Mouse (Mus musculus): Measurements from ENCODE around the gene Pskh1. TPM values are rescaled to one million over a fixed set of nuclear protein-coding genes. Genes with fewer than 3 reads are reported as not detected.

The Pskh1 gene
- polyA plus RNA-seq, 1 experiment: 14.4 TPM

DNA sequence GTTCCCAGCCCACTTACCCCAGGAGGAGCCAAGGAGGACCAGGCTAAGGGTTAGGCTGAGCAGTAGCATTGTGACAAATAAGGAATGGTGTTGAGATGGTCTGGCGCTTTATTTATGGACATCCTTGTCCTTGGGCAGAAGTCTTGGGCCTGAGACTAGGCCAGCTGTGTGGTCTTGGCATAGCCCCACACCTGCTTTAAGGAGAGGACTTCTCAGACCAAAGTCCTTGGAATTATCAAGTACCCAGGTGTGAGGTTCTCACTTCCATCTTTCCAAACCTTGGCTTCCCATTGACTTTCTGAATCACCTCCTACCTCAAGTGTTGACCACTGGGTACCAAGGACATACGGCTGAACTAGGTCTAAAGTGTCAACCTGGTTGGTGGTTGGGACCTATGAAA lies 33.5 kb downstream of the Pskh1 start, which contains the start of gene Ctrl:
TSS of gene Ctrl (minus strand) at position 101 of the 400 bp plus-strand sequence.
- Histone ChIP-seq H3K79me2 (ENCODE audit: control insufficient read depth, insufficient read depth) (no peaks in the 10 kb centered on the region), H3K36me3 (ENCODE audit: control insufficient read depth, insufficient read depth) (peaks cover 3% of the 10 kb centered on the region)

GRCm38 (mm10) chr8:105935105-105935504 lies 34.9 kb downstream of the Pskh1 start:
- H3K79me3 ChIP-seq (ENCODE audit: low read depth): peaks cover 2% of the 10 kb centered on the region
- no peak overlapping the region for H3K4me3 ChIP-seq (ENCODE audit: insufficient read depth, poor library complexity, severe bottlenecking)
- TF ChIP-seq MYOD1 (IDR thresholded peaks at IDR 0.05; ENCODE audit: control insufficient read depth, insufficient read length, low read depth) (no peak), MAX (IDR thresholded peaks at IDR 0.05) (no peak), CTCF (IDR thresholded peaks at IDR 0.05; ENCODE audit: control insufficient read depth, insufficient read depth, insufficient read length) (no peak)
- H3ac ChIP-seq (ENCODE audit: control insufficient read depth, insufficient read length, low read depth): no peak overlapping the region
- H3K27me3 ChIP-seq (ENCODE audit: control insufficient read depth, insufficient read depth, insufficient read length): no peaks in the 10 kb centered on the region
- peaks cover 9% of the 10 kb centered on the region for H3K36me3 ChIP-seq (ENCODE audit: control insufficient read depth, insufficient read depth)
- H3K79me2 ChIP-seq (ENCODE audit: control insufficient read depth, insufficient read depth): no peaks in the 10 kb centered on the region

More for the DNA sequence above, 33.5 kb downstream of the Pskh1 start, which contains the start of gene Ctrl:
- Histone ChIP-seq H3K79me3 (ENCODE audit: low read depth) (peaks cover 2% of the 10 kb centered on the region), H3K4me3 (ENCODE audit: insufficient read depth, poor library complexity, severe bottlenecking) (no peak within 1 kb of the TSS), H3K27me3 (ENCODE audit: control insufficient read depth, insufficient read depth, insufficient read length) (no peaks in the 10 kb centered on the region), H3ac (ENCODE audit: control insufficient read depth, insufficient read length, low read depth) (no peak within 1 kb of the TSS)
- TF ChIP-seq CTCF (IDR thresholded peaks at IDR 0.05; ENCODE audit: control insufficient read depth, insufficient read depth, insufficient read length): no peak
- no peak for TF ChIP-seq MYOG (IDR thresholded peaks at IDR 0.05; ENCODE audit: control insufficient read depth, extremely low read depth, insufficient read length)
- no peak for TF ChIP-seq MYOD1 (IDR thresholded peaks at IDR 0.05; ENCODE audit: control insufficient read depth, insufficient read length, low read depth)
- no peak for TF ChIP-seq MAX (IDR thresholded peaks at IDR 0.05)
- no peak for TF ChIP-seq CEBPB (IDR thresholded peaks at IDR 0.05; ENCODE audit: low read depth)
- TF ChIP-seq USF1 (IDR thresholded peaks at IDR 0.05; ENCODE audit: low read depth): no peak
- no peak for TF ChIP-seq FOSL1 (IDR thresholded peaks at IDR 0.05; ENCODE audit: insufficient read depth, low read length, poor library complexity, severe bottlenecking)

DNA sequence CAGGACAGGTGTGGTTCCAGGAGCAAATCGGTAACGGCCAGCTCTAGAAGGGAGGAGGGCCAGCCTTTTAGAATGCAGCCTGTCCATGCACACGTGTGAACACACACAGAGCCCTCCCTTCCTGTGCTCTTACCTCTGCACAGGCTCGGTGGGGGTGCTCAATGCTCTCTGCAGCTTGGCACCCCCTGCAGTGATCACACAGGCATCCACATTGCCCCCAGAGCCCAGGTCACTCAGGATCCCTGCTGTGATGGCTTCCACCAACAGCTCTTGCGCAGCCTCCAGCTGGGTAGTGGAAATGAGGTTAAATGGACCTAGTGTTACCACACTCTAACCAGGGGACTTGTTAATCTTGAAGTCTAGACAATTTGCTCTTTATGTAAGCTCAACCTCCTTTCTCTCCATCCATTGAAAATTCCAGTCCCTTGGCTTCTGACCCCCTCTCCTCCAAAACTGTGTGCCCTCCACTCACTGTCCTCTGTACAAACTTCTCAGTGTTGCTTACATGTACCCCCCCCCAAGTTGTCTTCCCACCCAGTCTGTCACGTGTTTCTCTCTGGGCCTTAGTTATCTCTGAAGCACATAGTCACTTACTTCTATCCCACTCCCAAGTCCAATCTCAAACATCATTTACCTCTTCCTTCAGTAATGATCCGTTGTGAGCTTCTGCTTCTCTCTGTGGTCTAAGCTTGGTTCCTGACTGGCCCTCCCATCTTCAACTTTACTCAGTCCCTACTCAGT lies 35.8 kb downstream of the Pskh1 start:
- Histone ChIP-seq H3K4me3 (ENCODE audit: insufficient read depth, poor library complexity, severe bottlenecking) (peak overlapping the region; percentile 71), H3K79me2 (ENCODE audit: control insufficient read depth, insufficient read depth) (no peaks in the 10 kb centered on the region)
- no peak for TF ChIP-seq CTCF (IDR thresholded peaks at IDR 0.05; ENCODE audit: control insufficient read depth, insufficient read depth, insufficient read length)
- no peak for TF ChIP-seq MYOD1 (IDR thresholded peaks at IDR 0.05; ENCODE audit: control insufficient read depth, insufficient read length, low read depth)
- TF ChIP-seq MAX (IDR thresholded peaks at IDR 0.05): no peak
- no peak for TF ChIP-seq FOSL1 (IDR thresholded peaks at IDR 0.05; ENCODE audit: insufficient read depth, low read length, poor library complexity, severe bottlenecking)
- TF ChIP-seq USF1 (IDR thresholded peaks at IDR 0.05; ENCODE audit: low read depth): no peak
- no peak for TF ChIP-seq CEBPB (IDR thresholded peaks at IDR 0.05; ENCODE audit: low read depth)
- no peak for TF ChIP-seq MYOG (IDR thresholded peaks at IDR 0.05; ENCODE audit: control insufficient read depth, extremely low read depth, insufficient read length)

DNA sequence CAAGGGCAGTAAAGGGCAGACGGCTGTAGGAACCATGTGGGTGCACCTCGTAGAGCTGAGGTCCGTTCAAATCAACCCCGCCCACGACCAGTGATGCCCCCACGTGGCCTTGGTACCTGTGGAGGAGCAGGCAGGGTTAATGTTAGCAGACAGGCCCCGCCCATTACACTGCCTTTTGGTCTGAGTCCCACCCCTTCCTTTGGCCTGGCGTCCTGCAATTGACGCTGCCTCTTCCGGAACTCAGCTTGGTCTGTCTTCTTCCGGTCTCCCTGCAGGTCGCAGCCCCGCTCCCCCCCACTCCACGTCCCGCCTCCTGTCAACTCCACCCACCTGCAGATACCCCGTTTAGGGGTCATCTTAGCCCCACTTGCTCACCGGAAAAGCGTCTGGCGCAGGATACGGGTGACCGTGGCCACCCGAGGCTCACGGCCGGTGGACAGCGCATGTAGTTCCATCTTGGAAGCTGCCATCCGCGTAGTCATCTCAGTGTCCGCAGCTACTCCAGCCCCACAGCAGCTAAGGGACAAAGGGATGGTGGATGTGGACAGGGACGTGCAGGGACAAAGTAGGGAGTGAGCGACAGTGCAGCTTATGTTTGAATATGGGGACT lies 36.7 kb downstream of the Pskh1 start:
- H3ac ChIP-seq (ENCODE audit: control insufficient read depth, insufficient read length, low read depth): peak overlapping the region; percentile 79
- no peak for TF ChIP-seq MYOG (IDR thresholded peaks at IDR 0.05; ENCODE audit: control insufficient read depth, extremely low read depth, insufficient read length)
- TF ChIP-seq USF1 (IDR thresholded peaks at IDR 0.05; ENCODE audit: low read depth): peak; percentile 71
- TF ChIP-seq MAX (IDR thresholded peaks at IDR 0.05): peak; percentile 90
- no peak for TF ChIP-seq CEBPB (IDR thresholded peaks at IDR 0.05; ENCODE audit: low read depth)
- TF ChIP-seq FOSL1 (IDR thresholded peaks at IDR 0.05; ENCODE audit: insufficient read depth, low read length, poor library complexity, severe bottlenecking): no peak
- H3K79me2 ChIP-seq (ENCODE audit: control insufficient read depth, insufficient read depth): no peaks in the 10 kb centered on the region
- peak overlapping the region; percentile 71 for H3K4me3 ChIP-seq (ENCODE audit: insufficient read depth, poor library complexity, severe bottlenecking)
- H3K27me3 ChIP-seq (ENCODE audit: control insufficient read depth, insufficient read depth, insufficient read length): no peaks in the 10 kb centered on the region
- peaks cover 24% of the 10 kb centered on the region for H3K36me3 ChIP-seq (ENCODE audit: control insufficient read depth, insufficient read depth)
- peaks cover 2% of the 10 kb centered on the region for H3K79me3 ChIP-seq (ENCODE audit: low read depth)

More for the DNA sequence above, 35.8 kb downstream of the Pskh1 start:
- Histone ChIP-seq H3K79me3 (ENCODE audit: low read depth) (peaks cover 2% of the 10 kb centered on the region), H3K36me3 (ENCODE audit: control insufficient read depth, insufficient read depth) (peaks cover 14% of the 10 kb centered on the region), H3ac (ENCODE audit: control insufficient read depth, insufficient read length, low read depth) (no peak overlapping the region), H3K27me3 (ENCODE audit: control insufficient read depth, insufficient read depth, insufficient read length) (no peaks in the 10 kb centered on the region)

DNA sequence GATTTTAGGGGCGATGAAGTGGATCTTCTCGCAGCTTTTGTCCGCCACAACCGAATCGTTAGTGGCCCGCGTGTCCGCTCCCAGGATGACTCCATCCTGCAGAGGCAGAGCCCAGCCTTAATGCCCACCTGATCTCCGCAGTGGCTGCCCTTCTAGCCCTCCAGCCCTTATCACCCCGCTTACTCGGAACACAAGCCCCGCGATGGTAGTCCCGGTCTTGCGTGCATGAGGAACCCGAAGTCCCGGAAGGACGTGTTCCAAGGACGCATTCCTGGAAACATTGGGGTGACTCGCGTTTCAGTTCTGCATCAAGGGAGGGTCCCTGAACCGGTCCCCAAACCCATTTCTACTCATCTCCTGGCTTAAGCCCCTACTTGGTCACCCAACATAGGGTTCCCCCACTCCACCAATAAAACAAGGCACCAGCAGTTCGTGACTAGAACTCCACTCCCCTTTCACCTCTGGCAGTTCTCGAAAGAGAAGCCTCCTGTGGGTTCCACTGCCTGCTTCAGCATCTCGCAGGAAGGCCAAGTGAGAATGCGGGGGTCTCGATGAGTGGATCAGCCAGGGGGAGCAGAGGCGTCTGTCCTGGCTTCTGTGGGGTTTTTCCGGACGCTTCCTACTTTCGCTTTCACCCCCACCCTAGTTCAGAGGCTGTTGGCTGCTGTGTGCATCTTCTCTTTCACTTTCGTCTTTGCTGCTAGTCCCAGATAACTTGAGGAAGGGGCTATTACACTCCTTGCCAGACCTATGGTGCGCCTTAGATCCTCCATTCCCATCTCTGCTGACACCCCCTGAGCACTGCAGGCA lies 37.5 kb downstream of the Pskh1 start:
- H3ac ChIP-seq (ENCODE audit: control insufficient read depth, insufficient read length, low read depth): peak overlapping the region; percentile 79
- no peak for TF ChIP-seq MAX (IDR thresholded peaks at IDR 0.05)
- TF ChIP-seq CTCF (IDR thresholded peaks at IDR 0.05; ENCODE audit: control insufficient read depth, insufficient read depth, insufficient read length): no peak
- no peak for TF ChIP-seq FOSL1 (IDR thresholded peaks at IDR 0.05; ENCODE audit: insufficient read depth, low read length, poor library complexity, severe bottlenecking)
- no peak for TF ChIP-seq CEBPB (IDR thresholded peaks at IDR 0.05; ENCODE audit: low read depth)
- TF ChIP-seq MYOD1 (IDR thresholded peaks at IDR 0.05; ENCODE audit: control insufficient read depth, insufficient read length, low read depth): no peak
- TF ChIP-seq MYOG (IDR thresholded peaks at IDR 0.05; ENCODE audit: control insufficient read depth, extremely low read depth, insufficient read length): no peak
- TF ChIP-seq USF1 (IDR thresholded peaks at IDR 0.05; ENCODE audit: low read depth): no peak

More for the DNA sequence above, 37.5 kb downstream of the Pskh1 start:
- Histone ChIP-seq H3K79me2 (ENCODE audit: control insufficient read depth, insufficient read depth) (no peaks in the 10 kb centered on the region), H3K4me3 (ENCODE audit: insufficient read depth, poor library complexity, severe bottlenecking) (peak overlapping the region; percentile 71), H3K36me3 (ENCODE audit: control insufficient read depth, insufficient read depth) (peaks cover 29% of the 10 kb centered on the region), H3K79me3 (ENCODE audit: low read depth) (peaks cover 2% of the 10 kb centered on the region), H3K27me3 (ENCODE audit: control insufficient read depth, insufficient read depth, insufficient read length) (no peaks in the 10 kb centered on the region)
